Comparison of ENCODE assay signal across 23 mouse cellular contexts in genomic region chr7:135452366-135452765, GRCm38 (mm10). TPM values are rescaled to one million over a fixed set of nuclear protein-coding genes. Genes with fewer than 3 reads are reported as not detected.
"Had no signal": no experiment of that assay in that cellular context is flagged by ENCODE, and none has a peak within 500 bp of the region (broad histone marks: within the 10 kb centered on the region; RNA-seq: fewer than 3 reads in every experiment).

No protein-coding gene starts in this region.

- H3K9me3 ChIP-seq: midbrain, embryonic 10.5 days; midbrain, embryonic 12.5 days; midbrain, embryonic 15.5 days; neural tube, embryonic 13.5 days; neural tube, embryonic 15.5 days had no signal

- H3K27me3 ChIP-seq: midbrain, embryonic 12.5 days; midbrain, embryonic 15.5 days; neural tube, embryonic 13.5 days; neural tube, embryonic 15.5 days had no signal

- H3K9ac ChIP-seq: lung, embryonic 14.5 days; midbrain, embryonic 12.5 days; midbrain, embryonic 15.5 days; neural tube, embryonic 13.5 days; neural tube, embryonic 15.5 days had no signal

- DNase-seq: lung, adult 18-20 months; lung, embryonic 14.5 days; lung, postnatal 10 days; lung, postnatal 4 days; retina, postnatal 1 day; right cerebral cortex, postnatal 25 days; right cerebral cortex, postnatal 4 days; spleen, adult 18-20 months; thymus, adult 18-20 months; thymus, postnatal 14 days; thymus, postnatal 36 days had no signal

- H3K27ac ChIP-seq: midbrain, embryonic 10.5 days; midbrain, embryonic 12.5 days; midbrain, embryonic 15.5 days; neural tube, embryonic 13.5 days; neural tube, embryonic 15.5 days had no signal

- H3K4me3 ChIP-seq: midbrain, embryonic 10.5 days; midbrain, embryonic 12.5 days; midbrain, embryonic 15.5 days; myocyte; neural tube, embryonic 13.5 days; neural tube, embryonic 15.5 days had no signal

- H3K36me3 ChIP-seq: midbrain, embryonic 10.5 days; midbrain, embryonic 12.5 days; midbrain, embryonic 15.5 days; neural tube, embryonic 13.5 days; neural tube, embryonic 15.5 days had no signal

- H3K4me1 ChIP-seq: midbrain, embryonic 10.5 days; midbrain, embryonic 12.5 days; midbrain, embryonic 15.5 days; neural tube, embryonic 15.5 days had no signal

- H3K4me2 ChIP-seq: lung, embryonic 14.5 days; midbrain, embryonic 12.5 days; midbrain, embryonic 15.5 days; neural tube, embryonic 13.5 days; neural tube, embryonic 15.5 days had no signal

- ATAC-seq: midbrain, embryonic 15.5 days had no signal

RNA-seq across cellular contexts. Expression of gene Foxi2, which starts 42.3 kb away (rescaled TPM):
- total RNA-seq: megakaryocyte, adult 5-6 weeks; megakaryocyte-erythroid progenitor cell, adult 5-6 weeks had no signal
- polyA plus RNA-seq: lung, embryonic 14.5 days; lung, embryonic 16.5 days; myocyte; neural tube, embryonic 13.5 days; neural tube, embryonic 15.5 days; small intestine, adult 2 months; stomach, embryonic 14.5 days; stomach, embryonic 16.5 days had no signal
